Mouse (Mus musculus): ENCODE results near the gene Olfr591.
"Not testable (repeated sequence)": the region's sequence is repeated elsewhere in the genome, so short reads cannot be mapped to it uniquely, and the experiment has no call there.

The Olfr591 gene

DNA sequence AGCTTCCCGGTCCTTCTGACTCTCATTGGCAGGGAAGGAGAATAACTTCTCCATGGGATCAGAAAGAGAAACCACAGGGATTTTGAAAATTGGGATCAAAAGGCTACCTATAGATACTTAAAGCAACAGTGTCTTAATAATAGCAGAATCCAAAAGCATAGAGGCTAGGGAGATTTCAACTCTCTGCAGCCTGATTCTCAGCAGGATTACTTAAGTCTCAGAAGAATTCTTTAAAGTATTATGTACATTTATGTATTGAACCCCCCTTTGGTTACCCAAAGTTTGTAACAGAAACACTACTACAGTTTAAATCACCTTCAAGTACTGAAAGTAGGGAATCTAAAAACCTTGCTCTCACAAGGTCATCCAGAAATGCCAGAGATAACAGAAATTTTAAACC, at the start of gene Olfr591:
Gene Olfr591 (minus strand): TSS at position 101 of the 400 bp plus-strand sequence.
- no peak for DNase-seq

DNA sequence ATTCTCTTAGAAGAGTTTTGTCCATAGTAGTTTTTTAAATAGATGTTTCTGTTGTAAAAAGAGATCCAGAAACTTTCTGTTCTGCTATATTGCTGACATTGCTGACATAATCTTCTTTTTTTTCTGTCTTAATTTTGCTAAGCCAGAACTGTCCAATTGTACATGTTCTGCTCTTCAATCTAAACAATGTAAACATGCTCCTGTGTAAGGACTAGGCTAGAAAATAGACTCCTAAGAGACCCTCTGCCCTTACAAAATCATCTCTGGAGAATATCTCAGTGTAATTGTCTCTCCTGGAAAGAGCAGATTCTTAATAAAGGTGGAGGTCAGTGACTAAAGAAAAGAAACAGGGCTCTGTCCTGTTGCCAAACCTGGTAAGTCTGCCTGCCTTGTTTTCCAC, 38.6 kb upstream of the Olfr591 start, which contains the start of gene Olfr594:
Gene Olfr594 (plus strand): TSS at position 301 of the 400 bp plus-strand sequence.
- no peak for DNase-seq

DNA sequence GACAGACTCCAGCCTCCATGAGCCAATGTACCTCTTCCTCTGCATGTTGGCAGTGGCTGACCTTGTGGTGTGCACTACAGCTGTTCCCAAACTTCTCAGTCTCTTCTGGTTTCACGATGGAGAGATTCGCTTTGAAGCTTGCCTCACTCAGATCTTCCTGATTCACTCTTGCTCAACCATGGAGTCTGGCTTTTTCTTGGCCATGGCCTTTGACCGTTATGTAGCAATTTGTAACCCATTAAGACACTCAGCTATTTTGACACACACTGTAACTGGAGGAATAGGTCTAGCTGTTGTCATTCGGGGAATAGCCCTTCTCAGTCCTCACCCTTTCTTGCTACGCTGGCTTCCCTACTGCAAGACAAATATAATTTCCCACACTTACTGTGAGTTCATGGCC, 33.9 kb upstream of the Olfr591 start:
- DNase-seq = not testable (repeated sequence)

DNA sequence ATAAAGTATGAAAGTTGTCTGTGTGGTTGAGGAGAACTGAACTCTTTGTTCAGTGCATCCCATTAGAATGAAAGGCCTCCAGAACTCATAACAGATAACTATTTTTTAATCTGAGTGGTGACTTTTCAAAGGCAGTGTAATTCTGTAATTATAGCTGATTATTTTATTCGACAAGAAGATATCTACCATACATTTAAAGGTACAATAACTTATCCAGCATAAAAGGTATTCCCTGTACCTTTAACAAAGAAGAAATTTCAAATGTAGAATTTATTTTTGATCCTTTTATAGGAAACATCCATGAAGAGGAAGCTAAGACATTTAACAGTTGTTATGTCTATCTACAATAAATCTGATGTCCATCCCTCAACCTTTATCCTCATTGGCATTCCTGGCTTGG, 33.4 kb upstream of the Olfr591 start, which contains the start of gene Olfr593:
Gene Olfr593 (plus strand): TSS at position 301 of the 400 bp plus-strand sequence.
- DNase-seq = no peak

DNA sequence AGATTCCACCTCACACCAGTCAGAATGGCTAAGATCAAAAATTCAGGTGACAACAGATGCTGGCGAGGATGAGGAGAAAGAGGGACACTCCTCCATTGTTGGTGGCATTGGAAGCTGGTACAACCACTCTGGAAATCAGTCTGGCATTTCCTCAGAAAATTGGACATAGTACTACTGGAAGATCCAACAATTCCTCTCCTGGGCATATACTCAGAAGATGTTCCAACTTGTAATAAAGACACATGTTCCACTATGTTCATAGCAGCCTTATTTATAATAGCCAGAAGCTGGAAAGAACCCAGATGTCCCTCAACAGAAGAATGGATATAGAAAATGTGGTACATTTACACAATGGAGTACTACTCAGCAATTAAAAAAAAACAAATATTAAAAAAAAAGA, 6.4 kb upstream of the Olfr591 start, which contains the start of gene Olfr592:
Gene Olfr592 (plus strand): TSS at position 301 of the 400 bp plus-strand sequence.
- not testable (repeated sequence) for DNase-seq

DNA sequence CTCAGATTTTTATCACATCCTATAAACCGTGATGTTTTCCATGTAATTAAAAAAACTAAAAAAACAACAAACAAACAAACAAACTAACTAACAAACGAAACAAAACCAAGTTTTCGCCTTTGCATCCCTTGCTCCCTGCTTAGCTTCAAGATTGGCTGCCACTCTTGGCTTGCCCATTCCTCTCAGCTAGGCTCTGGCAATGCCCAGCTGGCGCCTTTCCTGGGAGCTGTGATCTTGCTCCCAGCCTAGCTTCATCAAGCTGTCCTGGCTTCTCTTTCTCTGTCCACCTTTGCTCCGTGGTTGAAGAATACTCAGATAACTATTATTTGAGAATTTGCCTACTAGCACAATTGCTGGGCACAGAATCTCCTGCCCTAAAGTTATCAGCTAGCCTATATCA, 8.4 kb downstream of the Olfr591 start:
- DNase-seq = peak; percentile 1 to 5

DNA sequence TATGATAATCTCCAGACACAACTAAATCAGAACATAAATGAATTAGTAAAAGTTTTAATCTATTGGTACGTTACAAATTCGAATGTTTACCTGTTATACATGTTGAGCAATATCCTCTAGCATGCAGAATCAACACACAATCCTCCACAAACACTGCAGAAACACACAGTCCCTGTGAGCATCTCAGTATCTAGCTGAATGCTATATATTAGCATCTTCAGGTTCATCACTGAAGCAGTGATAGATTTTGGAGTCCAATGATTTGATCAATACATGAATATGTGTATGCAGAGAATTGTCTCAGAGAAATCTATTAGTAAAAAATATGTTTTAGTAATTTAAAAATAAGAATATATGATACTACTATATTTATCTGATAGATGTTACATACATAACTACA, 21.9 kb downstream of the Olfr591 start, which contains the start of gene Olfr589:
Gene Olfr589 (minus strand): TSS at position 101 of the 400 bp plus-strand sequence.
- DNase-seq = no peak

DNA sequence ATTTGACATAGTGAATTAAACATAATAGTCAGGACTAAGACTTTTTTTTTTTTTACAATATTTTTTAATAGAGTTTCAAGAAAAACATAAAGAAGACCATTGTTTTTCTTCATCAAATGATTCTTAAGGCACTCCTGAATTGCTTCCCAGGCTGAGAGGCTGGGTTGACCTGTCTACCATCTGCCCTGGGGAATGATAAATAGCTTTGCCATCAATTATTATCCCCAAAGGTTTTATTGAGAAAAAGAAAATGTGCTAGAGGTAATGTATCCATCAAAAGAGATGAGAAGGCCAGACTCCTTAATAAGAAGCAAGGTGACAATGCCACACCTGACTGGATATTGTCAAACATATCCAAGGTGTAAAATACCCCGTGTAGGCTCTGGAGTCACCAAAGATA, 37.6 kb downstream of the Olfr591 start, which contains the start of gene Olfr588-ps1:
Gene Olfr588-ps1 (plus strand): TSS at position 301 of the 400 bp plus-strand sequence.
- DNase-seq = no peak

DNA sequence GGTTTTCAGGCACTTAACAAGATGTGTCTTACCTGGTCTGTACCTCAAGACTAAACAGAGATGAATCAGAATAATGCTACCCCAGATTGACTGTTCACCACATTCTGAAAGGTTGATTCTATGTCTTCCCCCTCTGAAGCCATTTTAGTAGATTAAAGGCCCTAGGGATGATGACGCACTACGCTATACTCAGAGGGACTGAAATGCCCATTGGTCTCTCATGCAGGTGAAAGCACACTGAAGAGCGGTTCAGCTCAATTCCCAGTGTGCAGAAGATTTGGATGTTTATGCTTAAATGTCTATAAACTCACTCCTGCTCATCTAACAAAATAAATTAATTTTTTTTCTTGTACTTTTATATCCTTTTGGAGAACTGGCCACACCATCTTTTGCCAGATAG, 52.6 kb downstream of the Olfr591 start, which contains the start of gene Olfr586:
Gene Olfr586 (minus strand): TSS at position 101 of the 400 bp plus-strand sequence.
- no peak for DNase-seq

DNA sequence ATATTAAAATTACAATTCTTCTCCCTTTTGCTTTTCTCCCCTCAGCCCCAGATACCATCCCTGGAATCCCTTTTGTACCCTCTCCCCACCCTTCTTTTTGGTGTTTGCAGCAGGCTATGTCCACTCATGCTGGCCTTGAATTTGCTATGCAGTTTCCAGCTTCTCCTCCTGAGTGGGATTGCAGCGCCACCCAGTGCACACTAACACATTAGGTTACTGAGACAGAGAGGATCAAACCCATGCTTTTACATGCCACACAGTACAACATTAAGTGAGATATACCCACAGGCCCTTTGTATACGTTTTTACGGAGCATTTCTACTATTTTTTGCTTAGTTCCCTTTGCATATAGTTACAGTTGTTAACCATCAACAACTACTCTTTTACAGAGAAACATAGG, 58.7 kb downstream of the Olfr591 start:
- DNase-seq = no peak
